Mouse (Mus musculus) testis, adult 2 months (tissue): ENCODE data around the gene Zfp513.

Source experiments
- CTCF ChIP-seq: fragments of 200-500 bp; IDR thresholded peaks from 2 replicates; pipeline ENCODE4 v1.5.1; 2012; ENCODE audit warnings: low read depth, mild to moderate bottlenecking, inconsistent platforms, low read length, moderate library complexity; ENCODE audit not compliant: control insufficient read depth, insufficient read depth, insufficient replicate concordance
- POLR2A ChIP-seq: fragments of 200-500 bp; IDR thresholded peaks from 2 replicates; pipeline ENCODE4 v1.6.1; 2012; ENCODE audit warnings: low read depth, mild to moderate bottlenecking, inconsistent platforms, low read length, moderate library complexity; ENCODE audit not compliant: control insufficient read depth

DNA sequence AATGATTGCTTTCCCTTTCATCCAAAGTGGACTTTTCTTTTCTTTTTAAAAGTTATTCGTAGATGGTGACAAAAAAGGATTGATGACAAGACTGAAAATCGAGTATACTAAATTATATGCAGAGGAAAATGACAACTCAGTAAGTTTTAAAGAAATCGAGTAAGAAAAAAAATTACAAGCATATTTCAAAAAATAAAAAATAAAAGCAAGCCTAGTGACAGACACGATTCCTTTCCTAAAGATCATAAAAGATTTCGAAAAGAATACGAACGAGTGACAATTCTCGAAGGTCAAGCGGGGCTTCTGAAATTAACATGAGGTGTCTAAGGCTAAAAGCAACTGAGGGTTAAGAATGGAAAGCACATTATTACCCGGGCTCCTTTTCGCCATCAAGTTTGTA, 17.4 kb upstream of the Zfp513 start:
- TF ChIP-seq POLR2A = no peak
- TF ChIP-seq CTCF = no peak
